Mouse (Mus musculus) frontal cortex, postnatal 36 days (tissue): ENCODE measurements at regions not wholly inside any gene's neighbourhood (a gene's known extent, or its start where the extent isn't known, plus 50 kb on each side); places are given as distances from the start of the nearest gene placed in this dataset.

Source experiments
- DNase-seq, 2 experiments: peaks; one replicate each; pipeline ENCODE4 v3.0.0; 2022; ENCODE audit warnings: low spot score in 2 of 2

DNA sequence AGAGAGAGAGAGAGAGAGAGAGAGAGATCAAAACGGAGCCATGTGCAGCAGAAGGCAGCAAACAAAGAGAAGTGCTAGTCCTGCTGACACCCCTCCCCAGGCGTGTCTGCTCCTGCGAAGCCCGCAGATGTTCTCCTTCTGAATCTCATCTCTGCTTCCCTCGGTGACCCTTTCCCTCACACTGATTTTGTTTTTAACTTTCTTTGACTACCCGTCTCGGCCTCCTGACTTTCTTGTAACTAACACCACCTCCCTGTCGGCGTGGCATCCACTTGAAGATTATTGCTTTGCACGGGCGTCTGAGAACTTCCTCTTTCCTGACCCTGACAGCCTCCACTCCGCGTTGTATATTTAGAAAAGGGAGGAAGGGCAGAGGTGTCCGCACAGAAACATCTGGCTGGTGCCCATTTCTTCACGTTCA is 654.3 kb downstream of the Adgrl2 start:
- no peak for DNase-seq

DNA sequence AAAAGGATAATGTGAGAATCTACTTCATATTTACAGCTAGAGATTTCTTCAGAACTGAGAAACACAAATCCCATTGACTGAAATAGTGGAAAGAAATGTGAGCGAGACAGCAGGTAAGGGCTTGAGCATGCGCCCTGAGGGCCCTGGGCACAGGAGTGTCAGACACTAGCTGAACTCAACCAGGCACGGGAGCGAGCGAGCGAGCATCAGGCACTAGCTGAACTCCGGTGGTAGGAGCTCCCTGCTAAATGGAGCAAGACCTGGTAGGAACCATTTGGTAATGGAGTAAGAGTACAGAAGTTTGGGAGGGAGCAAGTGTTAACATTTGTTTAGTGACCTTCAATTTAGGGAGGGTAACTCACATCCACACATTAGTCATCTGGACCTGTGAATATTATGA is 654.7 kb downstream of the Adgrl2 start:
- no peak for DNase-seq

DNA sequence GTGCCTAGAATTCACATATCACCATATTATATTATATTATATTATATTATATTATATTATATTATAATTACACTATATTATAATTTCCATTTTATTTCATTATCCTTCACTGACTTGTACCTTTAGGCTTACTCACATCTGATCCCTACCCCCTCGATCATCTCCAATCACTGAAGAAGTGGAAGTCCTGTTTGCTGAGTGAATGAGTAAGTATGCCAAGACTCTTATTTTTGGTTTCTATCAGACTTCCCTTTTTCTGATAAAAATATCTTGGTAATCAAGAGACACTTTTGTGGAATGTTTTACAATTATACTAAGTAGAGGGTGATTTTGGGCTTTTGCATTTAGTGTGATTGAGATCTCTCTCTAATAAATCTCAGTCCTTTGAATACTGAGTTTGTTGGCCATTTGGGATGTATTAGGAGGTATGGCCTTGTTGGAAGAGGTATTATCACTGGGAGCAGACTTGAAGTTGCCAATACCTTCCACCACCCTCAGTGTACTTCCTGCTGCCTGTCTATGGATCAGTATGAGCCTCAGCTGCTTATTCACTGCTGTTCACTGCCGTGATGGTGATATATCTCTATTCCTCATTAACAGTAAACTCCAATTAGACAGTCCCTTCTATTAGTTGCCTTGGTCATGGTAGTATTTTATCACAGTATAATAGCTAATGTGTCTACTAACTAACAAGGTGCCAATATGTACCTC is 665.3 kb downstream of the Adgrl2 start:
- no peak for DNase-seq

DNA sequence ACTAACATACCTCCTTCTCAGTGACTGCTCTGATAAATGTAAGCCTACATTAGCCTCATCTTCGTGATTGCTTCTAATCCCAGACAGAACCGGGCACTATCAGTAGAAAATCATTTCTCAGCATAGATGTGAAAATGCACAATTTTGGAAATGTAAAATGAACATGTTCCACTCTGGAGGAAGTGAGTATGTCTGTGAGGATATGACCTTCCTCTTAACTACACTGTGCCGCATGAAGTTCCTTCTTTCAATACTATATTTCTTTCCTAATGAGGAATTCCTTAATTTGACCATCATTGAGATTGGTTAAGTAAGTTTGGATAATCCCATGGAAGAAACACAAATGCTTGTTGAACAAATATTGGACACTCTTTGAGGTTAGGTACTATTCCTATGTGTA is 668.5 kb downstream of the Adgrl2 start:
- DNase-seq = no peak

DNA sequence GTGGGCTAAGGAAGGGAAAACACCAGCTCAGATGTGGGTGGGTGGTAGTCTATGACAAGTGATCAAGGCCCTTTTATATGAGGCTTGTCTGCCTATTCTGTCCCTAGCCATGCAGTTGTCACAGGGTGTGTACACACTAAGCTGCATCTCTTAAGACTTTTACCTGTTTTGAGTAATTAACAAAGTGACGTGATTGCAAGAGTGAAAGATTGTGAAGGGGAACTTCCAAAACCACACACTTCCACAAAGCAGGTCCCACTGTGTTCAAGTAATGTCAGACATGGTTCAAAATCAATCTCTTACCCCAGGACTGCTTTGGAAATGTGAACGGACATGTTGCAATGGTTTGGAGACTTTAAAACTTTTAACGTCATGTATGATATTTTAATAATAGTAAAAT is 674.2 kb downstream of the Adgrl2 start:
- DNase-seq = no peak

DNA sequence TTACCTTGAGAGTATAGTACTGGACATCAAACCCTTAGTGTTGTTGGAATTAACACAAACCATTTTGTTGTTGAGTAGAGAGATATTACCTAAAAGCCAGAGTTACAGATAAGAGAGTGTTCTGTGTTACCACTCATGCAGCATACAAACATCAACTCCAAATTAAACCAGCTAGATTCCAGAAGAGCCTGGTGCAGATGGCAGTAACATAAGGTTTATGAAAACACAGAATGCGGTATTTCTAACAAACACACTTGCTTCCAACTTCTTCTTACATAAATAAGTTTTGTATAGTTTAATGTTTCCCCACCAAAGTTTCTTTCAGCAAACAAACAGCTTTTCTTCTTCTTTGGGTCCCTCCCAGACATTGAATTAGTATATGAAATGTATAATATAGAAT is 675.1 kb downstream of the Adgrl2 start:
- no peak for DNase-seq

DNA sequence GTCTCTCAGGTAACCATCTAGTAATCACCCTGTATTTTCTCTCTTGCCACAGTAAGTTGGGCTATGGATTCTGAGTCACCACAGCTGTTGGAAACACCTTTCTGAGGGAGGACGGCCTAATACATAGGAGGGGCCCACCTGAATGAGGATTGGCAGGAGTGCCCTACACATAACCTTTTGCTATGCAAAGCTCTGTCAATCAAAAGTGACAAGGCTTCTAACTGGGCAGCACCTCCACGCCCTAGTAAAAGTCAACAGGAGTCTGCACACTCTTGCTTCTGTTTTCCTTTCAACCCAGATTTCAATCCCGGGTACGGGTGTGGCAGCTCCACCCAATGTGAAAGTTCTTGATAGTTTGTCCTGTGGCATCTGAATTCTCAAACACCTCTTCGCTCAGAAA is 694.8 kb downstream of the Adgrl2 start:
- DNase-seq = no peak

DNA sequence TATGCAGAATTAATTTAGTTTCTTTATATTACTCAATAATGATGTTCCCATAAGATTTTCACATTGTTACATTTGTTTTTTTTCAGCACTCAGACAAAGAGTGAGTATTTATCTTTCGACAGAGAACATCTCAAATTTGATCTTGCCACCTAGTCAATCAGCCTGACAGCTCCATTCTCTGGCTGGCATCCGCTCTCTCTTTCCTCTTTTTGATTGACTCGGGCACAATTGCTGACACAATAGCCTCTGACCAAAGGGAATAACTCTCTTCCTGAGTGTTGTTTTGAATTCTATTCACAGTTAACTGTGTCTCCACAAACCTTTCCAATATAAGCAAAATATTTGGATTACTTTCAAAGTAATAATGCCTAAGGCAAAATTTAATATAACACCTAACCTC is 711.4 kb downstream of the Adgrl2 start:
- no peak for DNase-seq

DNA sequence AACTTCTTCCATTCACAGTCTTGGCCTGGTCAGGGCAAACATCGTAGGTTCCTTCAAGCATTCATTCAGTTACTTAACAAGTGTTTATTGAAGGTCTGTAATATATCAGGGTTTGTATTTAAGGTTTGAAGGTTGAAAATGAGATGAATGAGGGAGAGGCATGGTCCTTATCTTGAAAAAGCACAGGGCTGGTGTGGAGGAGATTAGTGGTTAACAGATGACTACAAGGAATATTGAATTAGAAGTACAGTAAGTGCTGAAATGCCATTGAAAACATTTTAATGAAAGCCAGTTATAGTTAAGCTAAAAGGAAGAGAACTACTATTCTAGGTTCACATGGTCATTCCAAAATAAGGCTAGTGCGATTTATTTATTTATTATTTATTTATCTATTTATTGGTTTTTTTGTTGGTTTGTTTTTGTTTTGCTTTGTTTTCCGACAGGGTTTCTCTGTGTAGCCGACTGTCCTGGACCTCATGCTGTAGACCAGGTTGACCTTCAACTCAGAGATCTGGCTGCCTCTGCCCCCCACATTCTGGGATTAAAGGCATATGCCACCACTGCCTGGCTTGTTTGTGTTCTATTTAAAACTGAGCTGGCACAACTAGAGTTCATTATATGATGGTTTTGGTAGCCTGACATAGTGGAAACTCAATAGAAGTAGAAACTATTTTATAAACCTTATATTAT is 718.1 kb downstream of the Adgrl2 start:
- DNase-seq = no peak

DNA sequence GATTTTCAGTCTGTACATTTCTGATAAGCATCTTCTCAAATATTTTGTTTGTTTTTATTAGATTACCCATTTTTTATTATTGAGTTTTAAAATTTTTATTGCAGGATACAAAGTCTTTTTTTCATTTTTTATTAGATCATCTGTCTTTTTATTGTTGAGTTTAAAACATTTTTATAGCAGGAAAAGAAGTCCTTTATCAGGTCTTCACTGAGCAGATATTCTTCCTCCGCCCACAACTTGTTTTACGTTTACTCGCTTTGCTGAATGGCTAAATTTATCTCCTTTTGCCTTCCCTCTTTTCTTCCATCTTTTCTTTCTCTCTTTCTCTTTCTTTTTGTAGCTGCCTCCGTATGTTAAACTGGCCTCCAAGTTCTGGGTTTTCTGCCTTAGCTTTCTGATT is 721.5 kb downstream of the Adgrl2 start:
- no peak for DNase-seq

DNA sequence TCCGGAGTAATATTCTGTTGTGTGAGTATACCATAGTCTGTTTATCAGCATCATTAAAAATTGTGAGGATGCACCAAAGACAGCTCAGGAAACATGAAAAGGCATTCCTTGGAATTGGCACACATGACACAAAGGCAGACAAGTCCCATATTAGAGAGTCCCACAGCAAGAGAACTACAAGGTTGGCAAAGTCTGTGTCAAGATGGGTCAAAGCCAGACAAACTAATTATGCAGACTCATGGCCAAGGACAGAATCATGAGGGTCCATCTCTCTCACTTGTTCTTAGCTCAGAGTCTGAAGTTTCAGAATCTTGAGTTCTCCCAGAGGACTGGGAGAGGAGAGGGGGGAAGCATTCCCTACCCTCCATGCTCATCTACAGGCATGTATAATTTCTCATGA is 731.1 kb downstream of the Adgrl2 start:
- no peak for DNase-seq

DNA sequence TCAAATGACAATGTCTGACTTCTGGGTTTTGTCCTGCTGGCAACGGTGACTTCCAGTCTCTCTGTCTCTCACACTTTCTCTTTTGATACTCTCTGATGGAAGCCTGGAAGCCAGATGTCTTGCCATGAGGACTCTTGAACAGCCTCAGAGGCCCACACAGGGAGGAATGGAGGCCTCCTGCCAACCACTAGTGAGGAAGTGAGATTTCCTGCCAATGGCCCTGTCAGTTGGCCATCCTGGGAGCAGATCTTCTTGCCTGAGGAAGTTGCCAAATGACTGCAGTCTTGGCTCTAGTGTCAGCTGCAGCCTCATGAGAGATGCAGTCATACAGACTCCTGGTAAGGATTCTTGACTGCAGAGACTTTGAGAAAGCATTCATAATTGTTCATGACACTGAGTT is 741.7 kb downstream of the Adgrl2 start:
- peak; percentile 1 to 2 for DNase-seq

DNA sequence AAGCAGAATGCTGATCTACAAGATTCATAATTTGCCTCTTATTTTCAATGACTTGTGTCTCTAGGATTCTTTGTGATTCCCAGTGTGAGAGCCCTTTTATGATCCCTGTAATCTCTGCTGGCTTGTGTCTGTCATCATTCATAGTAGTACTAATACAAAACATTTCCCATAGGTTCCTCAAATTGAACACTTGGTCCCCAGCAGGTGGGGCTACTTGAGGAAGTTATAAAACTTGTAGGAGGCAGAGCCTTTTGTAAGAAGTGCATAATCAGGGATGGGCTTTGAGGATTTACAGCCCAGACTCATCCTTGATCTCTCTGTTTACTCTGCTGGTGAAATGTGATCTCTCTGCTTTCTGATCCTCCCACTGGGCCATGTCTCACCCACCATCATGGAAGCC is 743.6 kb downstream of the Adgrl2 start:
- no peak for DNase-seq

DNA sequence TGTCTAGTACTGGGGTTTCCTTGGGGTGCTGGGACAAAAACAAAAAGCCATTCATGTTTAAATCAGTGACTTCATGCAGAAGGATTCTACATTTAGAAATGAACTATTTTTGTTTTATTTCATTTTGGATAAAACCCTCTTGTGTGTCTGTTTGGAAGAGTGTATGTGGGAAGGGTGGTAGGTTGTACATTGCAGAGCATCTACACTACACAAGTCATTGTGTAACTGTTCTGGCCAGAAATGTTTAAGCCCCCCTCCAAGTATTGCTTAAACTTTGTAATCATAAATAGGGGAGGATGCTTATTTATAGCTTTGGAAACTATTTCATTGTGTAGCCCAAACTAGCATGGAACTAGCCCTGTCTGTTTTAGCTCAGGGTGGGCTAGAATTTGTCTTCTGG is 752.3 kb downstream of the Adgrl2 start:
- DNase-seq = no peak

DNA sequence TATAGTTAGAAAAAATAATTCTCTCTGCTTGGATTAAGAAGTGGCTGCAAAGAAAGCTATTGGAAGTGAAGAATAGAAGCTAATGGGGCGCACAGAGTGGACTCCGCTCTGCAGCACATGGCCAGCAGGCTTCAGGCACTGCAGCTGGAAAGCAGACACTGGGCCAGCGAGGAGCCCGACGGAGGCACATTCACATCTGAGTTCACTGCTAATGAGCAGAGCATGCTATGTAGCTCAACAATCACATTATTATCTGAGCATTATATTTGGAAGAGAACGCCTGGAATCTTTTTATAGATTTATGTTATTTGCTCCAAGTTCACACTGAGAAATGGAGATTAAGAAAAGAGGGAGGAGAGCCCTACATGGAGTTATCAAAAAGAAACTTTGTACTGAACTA is 752.8 kb downstream of the Adgrl2 start:
- DNase-seq = no peak

DNA sequence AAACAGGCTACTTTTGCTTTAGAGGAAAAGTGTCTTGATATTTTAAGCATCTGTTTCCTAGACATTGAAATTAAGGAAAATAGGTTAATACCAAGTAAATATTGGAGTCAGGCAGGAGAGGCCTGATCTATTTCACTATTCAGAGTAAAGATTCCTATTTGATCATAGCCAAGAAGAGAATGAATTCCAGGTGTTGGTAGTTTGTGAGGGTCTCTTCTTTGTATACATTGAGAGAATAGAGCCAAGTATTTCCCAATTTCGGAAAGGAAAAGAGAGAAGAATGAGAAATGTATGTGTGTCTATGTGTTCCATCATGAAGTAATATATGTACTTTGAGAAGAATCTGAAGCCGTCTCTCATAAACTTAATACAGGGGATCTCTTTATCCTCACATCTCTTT is 756.7 kb downstream of the Adgrl2 start:
- DNase-seq = no peak

DNA sequence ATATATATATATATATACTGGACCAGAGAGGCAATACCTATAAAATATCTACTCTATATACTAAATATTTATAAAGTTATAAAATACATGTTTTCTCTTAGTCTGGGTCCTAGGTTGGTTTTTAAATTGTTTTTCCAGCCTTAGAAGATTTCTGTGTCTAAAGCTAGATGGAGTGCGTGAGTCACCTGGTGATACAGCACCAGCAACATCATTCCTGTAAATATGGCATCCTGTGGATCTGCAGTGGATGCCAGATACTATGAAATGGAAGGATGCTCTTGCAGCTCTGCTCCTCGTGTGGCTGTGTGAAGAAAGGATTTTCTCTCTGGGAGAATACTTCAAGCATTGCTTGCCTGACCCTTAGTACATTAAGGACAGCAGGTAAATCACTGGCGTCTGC is 761.2 kb downstream of the Adgrl2 start:
- DNase-seq = no peak

DNA sequence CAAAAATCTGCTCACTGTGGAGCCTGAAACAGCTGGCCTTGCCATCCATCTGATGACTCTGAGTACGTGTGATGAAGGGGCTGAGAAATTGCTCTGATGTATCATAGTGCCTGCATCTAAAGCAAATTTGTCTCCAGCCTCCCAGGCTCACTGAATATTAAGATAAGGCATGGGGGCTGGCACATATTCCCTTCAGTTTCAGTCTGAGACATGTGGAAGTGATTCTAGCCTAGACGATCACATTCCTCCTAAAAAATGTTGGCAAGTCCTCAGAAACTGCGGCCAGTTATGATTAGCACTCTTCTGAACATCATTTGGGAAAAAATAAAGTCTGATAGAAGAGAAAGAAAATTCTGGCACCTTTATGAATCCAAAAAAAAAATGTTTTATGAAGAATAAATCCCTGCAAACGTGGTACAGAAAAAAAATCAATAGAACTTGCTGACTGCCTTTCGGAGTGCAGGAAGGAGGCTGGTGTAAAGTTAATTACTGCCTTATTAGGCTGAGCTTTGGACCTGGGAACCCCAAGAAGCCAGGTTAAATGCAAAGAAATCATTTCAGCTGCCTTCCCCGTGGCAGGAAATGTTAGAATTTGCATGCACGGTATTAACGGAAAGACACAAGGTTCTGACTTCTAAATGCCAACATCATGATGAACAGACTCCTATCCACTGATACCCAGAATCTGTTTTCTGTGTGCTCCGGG is 762.2 kb downstream of the Adgrl2 start:
- no peak for DNase-seq

DNA sequence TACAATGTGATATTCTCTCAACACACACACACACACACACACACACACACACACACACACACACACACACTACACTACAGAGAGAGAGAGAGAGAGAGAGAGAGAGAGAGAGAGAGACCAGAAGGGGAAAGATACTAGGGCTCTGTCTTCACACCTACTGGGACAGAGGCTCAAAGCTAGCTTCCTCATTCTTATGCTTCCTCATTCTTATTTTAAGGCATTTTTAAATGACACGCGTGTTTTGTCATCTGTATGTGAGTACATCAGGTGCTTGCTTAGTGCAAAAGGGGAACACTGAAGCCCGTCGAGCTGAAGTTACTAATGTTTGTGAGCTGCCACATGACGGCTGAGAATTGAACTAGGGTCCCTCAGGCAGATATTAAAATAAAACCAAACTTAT is 769.5 kb downstream of the Adgrl2 start:
- no peak for DNase-seq

DNA sequence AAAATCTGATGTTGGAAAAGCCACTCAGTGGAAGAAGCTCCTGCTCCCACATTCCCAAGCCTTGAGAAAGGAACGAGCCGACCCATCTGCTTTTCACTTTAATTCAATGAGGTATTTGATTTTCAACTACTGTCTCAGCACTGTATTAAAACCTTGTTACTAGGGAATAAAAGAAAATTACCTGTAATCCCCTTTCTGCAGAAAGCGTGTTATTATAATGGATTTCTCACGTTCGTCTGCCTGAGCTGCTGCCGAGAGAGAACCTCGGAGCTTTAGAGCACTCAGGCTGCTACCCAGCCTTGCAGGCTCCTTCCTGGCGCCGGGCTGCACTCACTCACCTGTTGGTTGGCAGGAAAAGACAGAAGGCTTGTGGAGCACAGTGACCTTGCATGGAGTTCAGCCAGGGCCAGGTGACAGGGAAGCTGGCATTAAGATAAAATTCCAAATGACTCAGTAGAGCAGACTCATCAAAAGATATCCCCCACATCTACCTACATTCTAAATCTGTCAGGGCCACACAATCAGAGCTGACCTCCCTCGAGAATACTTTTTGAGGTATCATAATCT is 770.2 kb downstream of the Adgrl2 start:
- no peak for DNase-seq

DNA sequence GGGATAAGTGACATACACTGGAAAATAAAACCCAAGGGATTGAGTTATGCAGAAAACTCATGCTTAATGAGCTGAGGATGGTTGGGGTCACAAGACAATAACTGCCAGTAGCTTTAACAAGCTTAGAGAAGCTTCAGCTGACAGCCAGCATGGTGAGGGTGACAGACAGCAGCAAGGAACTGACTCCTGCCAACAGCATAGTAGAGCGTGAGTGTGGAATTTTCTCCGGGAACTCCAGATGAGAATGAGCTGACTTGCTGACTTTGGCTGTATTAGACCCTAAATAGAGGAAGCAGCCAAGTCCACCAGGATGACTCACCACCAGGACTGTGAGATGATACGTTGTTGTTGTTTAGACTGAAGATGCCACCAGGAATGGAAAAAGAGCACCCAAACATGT is 788.2 kb downstream of the Adgrl2 start:
- DNase-seq = no peak

DNA sequence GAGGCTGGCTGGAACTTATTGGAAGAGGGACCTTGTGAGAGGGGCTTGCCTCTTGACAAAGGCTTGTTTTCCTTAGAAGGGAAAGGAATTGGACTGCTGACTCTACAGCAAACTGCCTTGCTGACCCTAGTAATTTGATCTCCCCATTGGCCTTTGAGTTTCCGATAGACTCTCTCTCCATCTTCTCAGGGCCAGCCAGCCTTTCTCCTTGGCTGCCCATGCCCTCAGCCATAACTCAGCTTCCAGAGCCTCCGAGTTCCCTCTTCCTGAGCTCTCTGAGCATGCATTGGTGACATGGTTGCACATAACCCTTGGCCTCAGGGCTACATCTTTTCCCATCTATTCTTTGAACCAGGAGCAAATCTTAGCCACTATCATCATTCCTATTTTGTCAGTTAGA is 803.7 kb downstream of the Adgrl2 start:
- no peak for DNase-seq

DNA sequence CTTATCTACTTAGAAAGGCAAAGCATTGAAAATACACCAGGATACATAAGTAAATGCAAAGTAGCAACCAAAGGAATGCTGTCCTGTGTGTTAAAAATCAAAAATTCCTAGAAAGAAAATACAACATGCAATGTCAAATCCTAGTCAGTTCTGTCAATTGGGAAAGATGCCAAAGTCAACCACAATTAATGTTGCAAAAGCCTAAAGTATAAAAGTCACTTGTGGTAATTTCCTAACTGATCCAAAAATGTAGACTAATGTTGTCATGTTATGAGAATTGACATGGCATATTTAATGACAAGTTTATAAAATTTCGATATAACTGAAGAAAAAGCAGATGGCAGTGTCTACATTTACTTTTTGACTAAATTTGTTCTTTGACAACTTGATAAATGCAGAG is 822.8 kb downstream of the Adgrl2 start:
- no peak for DNase-seq
